Mouse (Mus musculus): Measurements from ENCODE around the gene Pgs1. TPM values are rescaled to one million over a fixed set of nuclear protein-coding genes. Genes with fewer than 3 reads are reported as not detected.

Pgs1 gene
- total and polyA plus RNA-seq, 2 experiments from 2014 or later = 20.3 to 33.0 TPM

DNA sequence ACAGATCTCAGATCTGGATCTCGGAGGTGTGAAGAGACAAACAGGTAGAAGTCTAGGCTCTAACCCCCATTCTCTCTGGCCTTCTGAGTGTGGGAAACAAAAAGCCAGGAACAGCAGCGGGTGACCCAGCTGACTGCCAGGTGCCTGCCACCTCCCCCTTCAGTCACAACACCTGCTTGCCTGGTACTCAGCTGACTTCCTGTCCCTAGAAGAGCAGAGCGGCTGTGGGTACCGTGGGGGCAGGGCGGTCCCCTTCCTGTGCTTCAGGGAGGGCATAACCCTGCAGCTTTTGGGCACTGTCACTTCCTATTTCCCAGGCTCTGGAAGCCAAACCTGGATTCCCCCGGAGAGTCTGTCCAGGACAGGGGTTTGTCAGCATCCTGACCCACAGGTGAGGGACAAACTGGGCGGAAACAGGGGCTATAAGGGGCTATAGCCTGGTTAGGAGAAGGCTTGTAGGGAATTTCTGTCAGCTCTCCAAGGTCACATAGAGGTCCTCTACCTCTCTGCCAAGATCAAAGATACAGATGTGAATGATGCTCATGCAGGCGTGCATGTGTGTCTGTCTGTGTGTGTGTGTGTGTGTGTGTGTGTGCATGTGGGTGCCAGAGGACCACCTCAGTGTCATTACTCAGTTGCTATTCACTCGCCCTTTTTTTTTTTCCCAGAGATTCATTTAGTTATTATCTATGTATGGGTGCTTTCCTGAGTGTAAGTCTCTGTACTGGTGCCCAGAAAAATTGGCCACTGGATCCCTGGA lies 33.7 kb upstream of the Pgs1 start:
- ATAC-seq (ENCODE audit: insufficient read depth, low read depth) (no peak), DNase-seq (ENCODE audit: low spot score) (no peak)
- no peaks in the 10 kb centered on the region for H3K27me3 ChIP-seq (ENCODE audit: control insufficient read depth, insufficient read depth, low read length)
- H3K9ac ChIP-seq (replicated peaks; ENCODE audit: low read depth, low read length) = no peak overlapping the region
- H3K9me3 ChIP-seq (replicated peaks; ENCODE audit: control insufficient read depth, low read length) = no peaks in the 10 kb centered on the region
- WGBS = 68% methylated on average over 9 of the region's 9 CpGs
- H3K36me3 ChIP-seq (replicated peaks; ENCODE audit: control insufficient read depth, insufficient read depth, low read length) = no peaks in the 10 kb centered on the region
- no peak overlapping the region for H3K4me2 ChIP-seq (ENCODE audit: low read depth, low read length)
- TF ChIP-seq EP300 (IDR thresholded peaks at IDR 0.05; ENCODE audit: low read depth) (no peak), CTCF (IDR thresholded peaks at IDR 0.05; ENCODE audit: low read depth) (no peak)
- H3K4me1 ChIP-seq (ENCODE audit: control insufficient read depth, insufficient read depth) = peaks cover 18% of the 10 kb centered on the region
- no peak overlapping the region; the same call in 1 of the 2 replicates for H3K27ac ChIP-seq (ENCODE audit: low read depth)
- H3K4me3 ChIP-seq (ENCODE audit: low read depth, low read length) = no peak overlapping the region

DNA sequence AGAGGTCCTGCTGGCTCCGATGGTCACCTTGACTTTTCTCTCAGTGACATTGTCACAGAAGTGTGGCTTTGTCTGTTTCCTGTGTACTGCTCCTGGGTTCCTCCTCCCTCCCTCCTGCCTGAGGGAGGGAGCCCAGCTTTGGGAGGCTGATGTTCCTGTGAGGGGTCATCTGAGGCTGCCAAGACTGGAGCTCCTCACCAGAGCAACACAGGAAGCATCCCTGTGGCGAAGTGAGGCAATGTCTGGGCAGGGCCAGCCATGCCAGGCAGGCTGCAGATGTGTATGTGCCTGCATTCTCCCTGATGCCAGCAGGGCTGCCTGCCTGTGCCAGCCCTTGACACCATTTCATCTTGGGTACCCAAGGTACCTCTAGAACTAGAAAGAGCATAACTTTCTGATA lies 32.0 kb upstream of the Pgs1 start:
- no peak overlapping the region for H3K9ac ChIP-seq (replicated peaks; ENCODE audit: low read depth, low read length)
- no peak overlapping the region for H3K4me3 ChIP-seq (ENCODE audit: low read depth, low read length)
- no peak for TF ChIP-seq CTCF (IDR thresholded peaks at IDR 0.05; ENCODE audit: low read depth)
- no peak for TF ChIP-seq EP300 (IDR thresholded peaks at IDR 0.05; ENCODE audit: low read depth)
- no peaks in the 10 kb centered on the region for H3K9me3 ChIP-seq (replicated peaks; ENCODE audit: control insufficient read depth, low read length)
- H3K4me2 ChIP-seq (ENCODE audit: low read depth, low read length) = no peak overlapping the region
- no peak for ATAC-seq (ENCODE audit: insufficient read depth, low read depth)
- WGBS = 39% methylated on average over 2 of the region's 2 CpGs
- no peak overlapping the region for H3K27ac ChIP-seq (ENCODE audit: low read depth)
- H3K27me3 ChIP-seq (ENCODE audit: control insufficient read depth, insufficient read depth, low read length) = no peaks in the 10 kb centered on the region
- peaks cover 28% of the 10 kb centered on the region for H3K4me1 ChIP-seq (ENCODE audit: control insufficient read depth, insufficient read depth)
- no peak for DNase-seq (ENCODE audit: low spot score)
- H3K36me3 ChIP-seq (replicated peaks; ENCODE audit: control insufficient read depth, insufficient read depth, low read length) = no peaks in the 10 kb centered on the region

DNA sequence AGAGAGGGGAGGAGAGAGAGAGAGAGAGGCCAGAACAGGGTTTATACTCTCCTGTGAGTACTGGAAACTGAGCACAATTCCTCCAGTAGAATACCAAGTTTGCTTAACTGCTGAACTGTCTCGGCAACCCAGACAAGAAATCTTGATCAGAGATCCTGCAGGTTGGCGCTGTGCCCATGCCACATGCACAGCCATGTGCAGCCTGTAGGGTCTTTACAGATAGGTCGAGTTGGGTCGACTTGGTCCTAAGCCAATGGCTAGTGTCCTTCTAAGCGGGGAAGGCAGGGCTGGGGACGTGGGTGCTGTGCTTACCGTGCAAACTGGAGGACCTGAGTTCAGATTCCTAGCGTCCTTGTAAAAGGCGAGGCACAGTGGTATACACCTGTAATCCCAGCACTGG lies 31.3 kb upstream of the Pgs1 start:
- Histone ChIP-seq H3K36me3 (replicated peaks; ENCODE audit: control insufficient read depth, insufficient read depth, low read length) (no peaks in the 10 kb centered on the region), H3K27me3 (ENCODE audit: control insufficient read depth, insufficient read depth, low read length) (no peaks in the 10 kb centered on the region), H3K27ac (ENCODE audit: low read depth) (no peak overlapping the region), H3K9me3 (replicated peaks; ENCODE audit: control insufficient read depth, low read length) (no peaks in the 10 kb centered on the region), H3K4me2 (ENCODE audit: low read depth, low read length) (no peak overlapping the region), H3K4me1 (ENCODE audit: control insufficient read depth, insufficient read depth) (peaks cover 28% of the 10 kb centered on the region), H3K4me3 (ENCODE audit: low read depth, low read length) (no peak overlapping the region), H3K9ac (replicated peaks; ENCODE audit: low read depth, low read length) (no peak overlapping the region)
- 75% methylated on average over 9 of the region's 9 CpGs for WGBS
- ATAC-seq (ENCODE audit: insufficient read depth, low read depth) (no peak), DNase-seq (ENCODE audit: low spot score) (no peak)
- no peak for TF ChIP-seq EP300 (IDR thresholded peaks at IDR 0.05; ENCODE audit: low read depth)
- TF ChIP-seq CTCF (IDR thresholded peaks at IDR 0.05; ENCODE audit: low read depth) = no peak

DNA sequence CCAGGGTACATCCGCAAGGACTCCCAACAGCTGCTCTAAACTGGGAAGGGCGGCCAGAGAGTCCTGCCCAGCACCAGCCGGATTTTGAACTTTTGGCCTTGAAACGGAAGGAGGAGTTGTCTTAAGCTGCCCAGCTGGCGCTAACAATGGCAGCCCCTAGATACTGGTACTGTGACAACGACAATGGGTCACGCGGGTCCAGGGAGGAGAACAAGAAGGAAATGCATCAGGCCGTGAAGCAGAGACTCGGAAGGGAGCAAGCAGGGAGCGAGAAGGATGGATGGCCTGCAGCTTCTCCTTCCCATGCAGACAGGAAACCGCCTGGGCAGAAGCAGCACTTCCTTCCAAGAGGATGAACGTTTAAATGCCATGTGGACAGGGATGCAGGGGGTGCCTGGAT lies 30.5 kb upstream of the Pgs1 start:
- Histone ChIP-seq H3K9me3 (replicated peaks; ENCODE audit: control insufficient read depth, low read length) (no peaks in the 10 kb centered on the region), H3K27me3 (ENCODE audit: control insufficient read depth, insufficient read depth, low read length) (no peaks in the 10 kb centered on the region), H3K4me3 (ENCODE audit: low read depth, low read length) (no peak overlapping the region), H3K4me1 (ENCODE audit: control insufficient read depth, insufficient read depth) (peaks cover 31% of the 10 kb centered on the region), H3K9ac (replicated peaks; ENCODE audit: low read depth, low read length) (no peak overlapping the region), H3K27ac (ENCODE audit: low read depth) (no peak overlapping the region), H3K36me3 (replicated peaks; ENCODE audit: control insufficient read depth, insufficient read depth, low read length) (no peaks in the 10 kb centered on the region), H3K4me2 (ENCODE audit: low read depth, low read length) (no peak overlapping the region)
- 67% methylated on average over 13 of the region's 13 CpGs for WGBS
- no peak for TF ChIP-seq CTCF (IDR thresholded peaks at IDR 0.05; ENCODE audit: low read depth)
- DNase-seq (ENCODE audit: low spot score) = no peak
- no peak for ATAC-seq (ENCODE audit: insufficient read depth, low read depth)

DNA sequence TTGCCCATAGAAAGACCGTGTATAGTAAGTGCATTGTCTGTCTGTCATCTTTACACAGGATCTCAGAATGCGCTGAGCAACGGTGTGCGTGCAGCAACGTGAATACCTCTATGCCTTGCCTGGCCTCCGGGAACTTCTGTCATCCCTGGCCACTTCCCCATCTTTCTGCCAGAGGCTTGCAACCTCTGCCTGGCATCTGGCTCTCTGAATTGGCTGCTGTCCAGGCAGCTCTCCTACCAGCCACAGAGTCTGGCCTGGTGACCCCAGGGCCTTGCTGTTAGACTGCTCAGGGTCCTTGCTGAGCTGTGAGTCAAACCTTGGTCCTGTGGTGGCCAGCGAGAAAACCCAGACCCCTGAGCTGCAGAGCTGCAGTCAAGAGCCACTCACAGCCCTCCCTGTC lies 27.9 kb upstream of the Pgs1 start:
- no peak overlapping the region for H3K9ac ChIP-seq (replicated peaks; ENCODE audit: low read depth, low read length)

DNA sequence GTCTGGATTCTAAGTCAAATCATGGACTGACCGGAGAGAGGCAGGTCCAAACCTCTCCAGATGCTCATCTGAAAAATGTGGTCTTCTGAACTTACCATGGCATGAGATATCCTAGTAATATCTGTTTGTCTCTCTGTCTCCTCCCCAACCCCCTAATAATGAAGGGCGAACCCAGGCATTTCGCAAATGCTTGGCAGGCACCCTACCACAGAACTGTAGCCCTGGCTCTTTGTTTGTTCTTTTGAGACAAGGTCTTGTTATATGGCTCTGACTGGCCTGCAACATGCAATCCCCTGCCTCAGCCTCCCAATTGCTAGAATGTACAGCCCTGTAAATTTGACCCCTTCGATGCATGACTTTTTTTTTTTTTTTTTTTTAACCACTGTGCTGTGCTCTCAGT lies 26.9 kb upstream of the Pgs1 start:
- H3K9ac ChIP-seq (replicated peaks; ENCODE audit: low read depth, low read length) = no peak overlapping the region
- no peaks in the 10 kb centered on the region for H3K9me3 ChIP-seq (replicated peaks; ENCODE audit: control insufficient read depth, low read length)
- peaks cover 49% of the 10 kb centered on the region for H3K4me1 ChIP-seq (ENCODE audit: control insufficient read depth, insufficient read depth)
- H3K27me3 ChIP-seq (ENCODE audit: control insufficient read depth, insufficient read depth, low read length) = no peaks in the 10 kb centered on the region
- H3K27ac ChIP-seq (ENCODE audit: low read depth) = no peak overlapping the region
- ATAC-seq (ENCODE audit: insufficient read depth, low read depth) (no peak), DNase-seq (ENCODE audit: low spot score) (no peak)
- TF ChIP-seq EP300 (IDR thresholded peaks at IDR 0.05; ENCODE audit: low read depth) (no peak), CTCF (IDR thresholded peaks at IDR 0.05; ENCODE audit: low read depth) (no peak)
- 89% methylated on average over 4 of the region's 4 CpGs for WGBS
- H3K4me2 ChIP-seq (ENCODE audit: low read depth, low read length) = no peak overlapping the region
- H3K36me3 ChIP-seq (replicated peaks; ENCODE audit: control insufficient read depth, insufficient read depth, low read length) = no peaks in the 10 kb centered on the region
- H3K4me3 ChIP-seq (ENCODE audit: low read depth, low read length) = no peak overlapping the region

More for the DNA sequence above, 27.9 kb upstream of the Pgs1 start:
- Histone ChIP-seq H3K4me3 (ENCODE audit: low read depth, low read length) (no peak overlapping the region), H3K27ac (ENCODE audit: low read depth) (no peak overlapping the region), H3K27me3 (ENCODE audit: control insufficient read depth, insufficient read depth, low read length) (no peaks in the 10 kb centered on the region), H3K36me3 (replicated peaks; ENCODE audit: control insufficient read depth, insufficient read depth, low read length) (no peaks in the 10 kb centered on the region), H3K4me2 (ENCODE audit: low read depth, low read length) (no peak overlapping the region), H3K9me3 (replicated peaks; ENCODE audit: control insufficient read depth, low read length) (no peaks in the 10 kb centered on the region), H3K4me1 (ENCODE audit: control insufficient read depth, insufficient read depth) (peaks cover 46% of the 10 kb centered on the region)
- TF ChIP-seq CTCF (IDR thresholded peaks at IDR 0.05; ENCODE audit: low read depth) = no peak
- no peak for TF ChIP-seq EP300 (IDR thresholded peaks at IDR 0.05; ENCODE audit: low read depth)
- ATAC-seq (ENCODE audit: insufficient read depth, low read depth) (no peak), DNase-seq (ENCODE audit: low spot score) (no peak)
- 39% methylated on average over 7 of the region's 7 CpGs for WGBS
